Comparison of ENCODE assay signal across 13 mouse cellular contexts in genomic region chr9:120769679-120770078, GRCm38 (mm10).
DNase-seq lines count a peak whose midpoint lies in the region; ATAC-seq and TF ChIP-seq lines count a peak whose summit lies in the region.
"Had no signal": no experiment of that assay in that cellular context is flagged by ENCODE, and none has a peak within 500 bp of the region (broad histone marks: within the 10 kb centered on the region; RNA-seq: fewer than 3 reads in every experiment).

No protein-coding gene starts in this region.

- H3K9me3 ChIP-seq in intestine, postnatal 0 days (ENCODE audit: control insufficient read depth) = no peaks in the 10 kb centered on the region
- no peaks in the 10 kb centered on the region for H3K9me3 ChIP-seq in stomach, postnatal 0 days (ENCODE audit: control insufficient read depth, low read length)
- H3K9me3 ChIP-seq: liver, embryonic 13.5 days had no signal

- WGBS in intestine, postnatal 0 days = 41% methylated on average over 7 of the region's 7 CpGs
- 39% methylated on average over 7 of the region's 7 CpGs for WGBS in stomach, postnatal 0 days

- no peak for TF ChIP-seq EP300 in stomach, postnatal 0 days (optimal IDR thresholded peaks at IDR 0.05)

- H3K36me3 ChIP-seq in intestine, postnatal 0 days (ENCODE audit: control insufficient read depth, insufficient read depth) = no peaks in the 10 kb centered on the region
- H3K36me3 ChIP-seq in stomach, postnatal 0 days (ENCODE audit: control insufficient read depth, insufficient read depth, low read length) = no peaks in the 10 kb centered on the region
- H3K36me3 ChIP-seq: liver, embryonic 13.5 days had no signal

- H3K9ac ChIP-seq in intestine, postnatal 0 days (ENCODE audit: low read depth, low read length) = no peak overlapping the region
- H3K9ac ChIP-seq in stomach, postnatal 0 days (ENCODE audit: low read length) = peak overlapping the region; percentile 35; the same call in 1 of the 2 replicates
- H3K9ac ChIP-seq: liver, embryonic 13.5 days had no signal

- no peak overlapping the region for H3K4me2 ChIP-seq in intestine, postnatal 0 days (replicated peaks; ENCODE audit: low read depth)
- no peak overlapping the region for H3K4me2 ChIP-seq in stomach, postnatal 0 days (replicated peaks; ENCODE audit: low read depth)
- H3K4me2 ChIP-seq: liver, embryonic 13.5 days had no signal

- no peak for TF ChIP-seq CTCF in layer of hippocampus, adult 2 months (conservative IDR thresholded peaks at IDR 0.05)
- no peak for TF ChIP-seq CTCF in intestine, postnatal 0 days (IDR thresholded peaks at IDR 0.05; ENCODE audit: low read depth)
- TF ChIP-seq CTCF in stomach, postnatal 0 days (IDR thresholded peaks at IDR 0.05; ENCODE audit: low read depth) = no peak

- no peaks in the 10 kb centered on the region for H3K27me3 ChIP-seq in intestine, postnatal 0 days (replicated peaks; ENCODE audit: control insufficient read depth, insufficient read depth, low read length)
- H3K27me3 ChIP-seq in stomach, postnatal 0 days (ENCODE audit: control insufficient read depth, insufficient read depth, low read length) = no peaks in the 10 kb centered on the region
- H3K27me3 ChIP-seq: liver, embryonic 13.5 days had no signal

- no peak for DNase-seq in layer of hippocampus, adult 2 months (ENCODE audit: low spot score in 2 of 2)
- DNase-seq in layer of hippocampus, adult 11-12 months (ENCODE audit: low spot score) = no peak
- peak; percentile 64 for DNase-seq in embryo, embryonic 11 days
- no peak for DNase-seq in stomach, postnatal 0 days (ENCODE audit: low spot score)
- DNase-seq in gastrocnemius, postnatal 4 days (ENCODE audit: low spot score in 2 of 2) = no peak
- no peak for DNase-seq in urinary bladder, postnatal 14 days (ENCODE audit: low spot score)
- DNase-seq: cerebellum, adult 8-10 months; gastrocnemius, postnatal 14 days; kidney, adult 2 months; layer of hippocampus, adult 9-11 months; liver, embryonic 13.5 days had no signal

- H3K27ac ChIP-seq in layer of hippocampus, adult 2 months = 0 out of 2 replicates have a peak overlapping the region, but pooled peaks have one; percentile 53
- 0 out of 2 replicates have a peak overlapping the region, but pooled peaks have one; percentile 35 for H3K27ac ChIP-seq in intestine, postnatal 0 days (ENCODE audit: low read depth, low read length)
- peak overlapping the region; percentile 76; the same call in 1 of the 2 replicates for H3K27ac ChIP-seq in stomach, postnatal 0 days (replicated peaks)
- H3K27ac ChIP-seq: liver, embryonic 13.5 days had no signal

- peaks cover 9% of the 10 kb centered on the region for H3K4me1 ChIP-seq in intestine, postnatal 0 days (replicated peaks; ENCODE audit: control insufficient read depth, insufficient read depth, low read length)
- H3K4me1 ChIP-seq in stomach, postnatal 0 days (replicated peaks; ENCODE audit: control insufficient read depth, insufficient read depth) = peaks cover 5% of the 10 kb centered on the region

- no peak overlapping the region for H3K4me3 ChIP-seq in layer of hippocampus, adult 2 months
- no peak overlapping the region for H3K4me3 ChIP-seq in intestine, postnatal 0 days (ENCODE audit: low read depth, low read length)
- no peak overlapping the region for H3K4me3 ChIP-seq in stomach, postnatal 0 days (ENCODE audit: low read depth, low read length)
- H3K4me3 ChIP-seq: liver, embryonic 13.5 days; megakaryocyte, embryonic 14.5 days had no signal

- ATAC-seq in intestine, postnatal 0 days = no peak
- no peak for ATAC-seq in stomach, postnatal 0 days (ENCODE audit: low FRiP score, low TSS enrichment)
